Mouse (Mus musculus): ENCODE results near the gene S100a6.

The S100a6 gene

GRCm38 (mm10) chr3:90626266-90627021 is 13.8 kb downstream of the S100a6 start:
- DNase-seq (ENCODE audit: inconsistent ontology term), result no peak

DNA sequence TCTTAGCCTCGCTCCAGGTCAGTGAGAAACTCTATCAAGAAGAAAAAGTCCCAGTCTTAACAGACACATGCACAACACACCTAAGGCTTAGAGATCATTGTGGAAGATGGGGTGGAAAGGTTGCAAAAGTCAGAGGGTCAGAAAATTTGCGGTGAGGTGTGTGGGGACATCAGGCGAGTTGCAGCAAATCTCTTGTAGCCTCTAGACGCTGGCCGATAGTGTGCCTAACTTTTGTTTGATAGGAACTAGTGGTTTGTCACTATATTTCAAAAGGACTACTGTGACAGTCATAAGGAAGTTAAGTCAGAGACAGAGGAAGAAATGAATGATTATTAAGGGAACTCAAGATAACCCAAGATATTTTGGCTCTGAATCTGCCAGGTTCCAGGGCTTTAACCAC is 14.7 kb downstream of the S100a6 start:
- DNase-seq (ENCODE audit: inconsistent ontology term), result no peak

DNA sequence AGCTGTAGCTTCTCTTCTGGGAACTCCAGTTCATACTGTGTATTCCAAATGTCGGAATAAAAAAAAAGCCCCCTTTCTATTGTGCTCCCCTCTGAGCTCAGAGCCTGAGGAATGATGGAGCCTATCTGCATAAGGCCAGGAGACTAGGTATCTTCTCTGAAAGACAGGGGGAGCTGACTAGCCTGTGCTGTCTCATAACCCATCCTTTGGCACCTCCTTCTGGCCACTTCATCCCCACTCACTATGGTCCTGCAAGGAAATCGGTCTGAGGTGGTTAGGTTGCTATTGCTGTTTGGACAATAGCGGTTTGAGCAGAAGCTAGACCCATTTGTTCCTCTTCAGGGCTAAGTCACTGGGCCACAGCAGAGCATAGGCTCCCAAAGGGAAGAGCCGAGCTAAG is 15.1 kb downstream of the S100a6 start:
- peak; percentile 62 for DNase-seq (ENCODE audit: inconsistent ontology term)

DNA sequence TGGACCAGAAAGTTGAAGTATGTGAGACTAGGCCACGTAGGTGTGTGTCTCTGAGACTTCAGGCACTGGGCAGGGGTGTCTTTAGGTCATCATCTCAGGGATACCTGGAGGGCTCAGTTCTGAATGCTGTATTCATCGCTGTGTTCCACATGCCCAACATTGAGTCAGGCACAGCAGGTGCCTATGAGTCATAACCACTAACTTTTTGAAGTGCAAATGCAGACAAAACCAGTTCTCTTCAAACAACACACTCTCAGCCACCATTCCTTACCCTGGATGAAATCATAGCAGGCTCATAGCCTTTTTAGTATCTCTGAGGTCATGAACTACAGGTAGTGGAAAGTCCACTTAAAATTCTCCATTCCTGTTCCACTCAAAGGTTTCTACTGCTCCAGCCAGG is 16.6 kb downstream of the S100a6 start:
- peak; percentile 40 for DNase-seq (ENCODE audit: inconsistent ontology term)

- no peak for DNase-seq (ENCODE audit: inconsistent ontology term)
Measured at GRCm38 (mm10) chr3:90631984-90632383, 19.3 kb downstream of the S100a6 start.

GRCm38 (mm10) chr3:90638511-90639275 is 26.0 kb downstream of the S100a6 start:
- DNase-seq (ENCODE audit: inconsistent ontology term), result peak; percentile 88

GRCm38 (mm10) chr3:90639511-90640154 is 27.0 kb downstream of the S100a6 start:
- DNase-seq (ENCODE audit: inconsistent ontology term), result no peak

- no peak for DNase-seq (ENCODE audit: inconsistent ontology term)
Measured at GRCm38 (mm10) chr3:90640981-90641380, 28.3 kb downstream of the S100a6 start.

DNA sequence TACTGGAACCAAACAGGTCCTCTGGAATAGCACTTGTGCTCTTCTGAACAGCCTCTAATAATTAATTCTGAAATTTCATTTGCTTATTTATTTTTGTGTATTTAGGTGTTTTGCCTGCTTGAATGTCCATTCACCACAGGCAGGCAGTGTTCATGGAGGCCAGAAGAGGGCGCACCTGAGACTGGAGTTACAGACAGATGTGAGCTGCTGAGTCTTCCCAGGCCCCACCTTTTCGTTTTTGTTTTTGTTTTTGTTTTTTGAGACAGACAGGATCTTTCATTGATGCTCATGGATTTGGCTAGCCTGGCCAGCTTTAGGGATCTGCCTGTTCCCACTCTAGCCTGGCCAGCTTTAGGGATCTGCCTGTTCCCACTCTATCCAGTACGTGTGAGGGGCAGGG is 31.5 kb downstream of the S100a6 start:
- DNase-seq (ENCODE audit: inconsistent ontology term), result no peak

DNA sequence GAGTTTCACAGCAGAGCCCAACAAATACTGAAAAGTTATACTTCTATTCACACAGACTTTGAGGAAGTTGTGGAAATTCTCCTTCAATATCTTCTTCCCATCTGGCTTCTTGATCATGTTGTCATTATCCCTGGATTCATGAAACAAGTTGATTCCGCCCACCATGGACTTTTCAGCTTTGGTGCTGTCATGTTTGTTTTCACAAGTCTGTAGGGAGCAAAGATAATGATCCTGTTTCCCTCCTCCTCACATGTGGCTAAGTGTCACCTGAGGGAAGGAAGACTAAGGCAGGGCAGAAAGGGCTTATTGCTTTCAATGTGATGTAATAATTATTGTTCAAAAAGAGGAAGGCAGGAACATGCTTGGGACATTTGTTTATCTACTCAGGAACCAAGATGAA is 34.6 kb downstream of the S100a6 start:
- DNase-seq (ENCODE audit: inconsistent ontology term), result no peak

- no peak for DNase-seq (ENCODE audit: inconsistent ontology term)
Measured at GRCm38 (mm10) chr3:90648981-90649380, 36.3 kb downstream of the S100a6 start.

DNA sequence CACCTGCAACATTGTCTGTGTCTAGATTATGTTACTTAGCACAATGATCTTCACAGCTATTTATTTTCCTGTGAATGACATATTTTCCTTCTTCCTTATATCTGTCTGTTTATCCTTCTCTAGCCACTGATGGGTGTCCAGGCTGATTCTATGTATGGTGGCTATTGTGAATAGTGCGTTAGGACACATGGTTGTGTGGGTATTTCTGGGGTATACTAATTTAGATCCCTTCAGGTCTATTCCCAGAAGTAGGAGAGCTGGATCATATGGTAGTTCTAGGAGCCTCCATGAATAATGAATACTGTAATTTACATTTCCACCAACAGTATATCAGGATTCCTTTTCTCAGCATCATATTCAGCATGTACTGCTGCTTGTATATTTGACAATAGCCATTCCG is 37.1 kb downstream of the S100a6 start:
- DNase-seq (ENCODE audit: inconsistent ontology term), result no peak

DNA sequence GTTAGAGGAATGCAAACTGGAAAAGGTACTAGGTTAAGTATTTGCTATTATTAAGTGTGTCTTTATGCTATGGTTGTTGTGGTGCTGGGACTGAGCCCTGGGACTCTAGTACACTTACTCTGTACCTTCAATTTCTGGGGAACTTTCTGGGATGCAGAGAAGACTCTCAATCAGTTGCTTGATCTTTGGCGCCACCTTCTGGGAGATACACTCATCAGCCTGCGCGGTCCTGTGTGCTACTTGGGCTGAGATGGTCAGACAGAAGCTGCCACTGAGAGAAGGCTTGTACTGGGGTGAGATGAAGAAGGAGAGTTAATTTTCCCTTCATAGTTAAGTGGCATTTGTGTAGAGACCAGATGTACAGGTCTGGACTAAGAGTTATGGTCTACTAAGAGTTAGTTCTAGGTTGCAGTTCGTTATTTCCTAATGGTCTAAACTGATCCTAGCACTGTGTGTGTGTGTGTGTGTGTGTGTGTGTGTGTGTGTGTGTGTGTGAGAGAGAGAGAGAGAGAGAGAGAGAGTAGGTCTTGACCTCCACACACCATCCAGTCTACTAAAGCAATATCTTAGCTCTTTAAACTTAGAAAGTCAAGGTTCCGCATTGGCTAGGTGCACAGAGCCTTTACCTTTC is 40.3 kb downstream of the S100a6 start:
- DNase-seq (ENCODE audit: inconsistent ontology term), result peak; percentile 72

- DNase-seq (ENCODE audit: inconsistent ontology term), result peak; percentile 75
Measured at GRCm38 (mm10) chr3:90653717-90654116, 41.0 kb downstream of the S100a6 start, which contains the start of gene S100a7a. TSS of gene S100a7a (plus strand) at chr3:90654017.

DNA sequence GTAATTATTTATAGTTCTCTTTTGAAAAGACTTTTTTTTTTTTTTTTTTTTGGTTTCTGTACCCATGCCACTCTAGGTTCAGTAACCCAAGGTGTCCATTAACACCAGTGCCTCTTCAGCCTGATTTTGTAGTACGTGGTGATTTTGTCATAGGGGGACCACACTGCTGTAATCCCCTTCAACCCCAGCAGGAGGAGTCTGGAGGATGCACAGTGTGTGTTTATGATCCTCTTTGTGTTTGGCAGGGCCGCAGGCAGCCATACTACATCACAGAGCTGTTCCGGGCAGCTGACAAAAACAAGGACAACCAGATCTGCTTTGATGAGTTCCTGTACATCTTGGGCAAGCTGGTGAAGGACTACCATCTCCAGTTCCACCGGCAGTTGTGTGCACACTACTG is 44.7 kb downstream of the S100a6 start:
- no peak for DNase-seq (ENCODE audit: inconsistent ontology term)

DNA sequence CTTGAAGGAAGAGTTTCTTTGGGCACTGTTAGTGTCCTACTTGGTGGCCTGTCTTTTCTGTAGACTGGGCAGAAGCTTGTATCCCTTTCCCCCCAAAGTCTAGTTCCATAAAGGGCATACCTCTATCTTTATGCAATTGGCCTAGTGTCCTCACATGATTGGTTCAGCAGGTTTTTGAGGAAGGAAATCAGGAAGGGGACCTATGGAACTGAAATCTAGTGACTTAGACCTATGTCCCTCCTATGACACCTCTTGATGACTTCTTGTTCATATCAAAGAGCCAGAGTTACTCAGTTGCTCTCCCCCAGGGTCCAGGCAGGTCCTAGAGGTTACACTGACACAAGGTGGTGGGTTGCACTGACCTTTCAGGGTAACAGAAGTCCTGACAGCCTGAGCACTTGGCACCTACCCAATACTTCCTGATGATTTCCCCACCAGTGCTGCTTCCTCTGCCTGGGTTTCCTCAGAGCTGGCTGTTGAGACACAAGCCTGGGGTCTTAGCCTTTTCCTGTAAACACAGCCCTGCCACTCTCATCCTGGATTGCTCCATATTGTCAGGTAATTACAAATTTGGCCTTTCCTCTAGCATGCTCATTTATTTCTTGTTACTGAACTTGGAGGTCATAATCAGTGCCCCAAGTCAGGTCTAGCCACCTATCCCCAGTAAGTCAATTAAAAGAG is 46.8 kb downstream of the S100a6 start:
- no peak for DNase-seq (ENCODE audit: inconsistent ontology term)

- no peak for DNase-seq (ENCODE audit: inconsistent ontology term)
Measured at GRCm38 (mm10) chr3:90664219-90664618, 51.5 kb downstream of the S100a6 start.

- DNase-seq (ENCODE audit: inconsistent ontology term), result peak; percentile 31
Measured at GRCm38 (mm10) chr3:90668846-90669245, 56.2 kb downstream of the S100a6 start, which contains the start of gene S100a8. TSS of gene S100a8 (plus strand) at chr3:90668978.

Data from Muller cell, postnatal 12 days (primary cell).